Mouse (Mus musculus) cerebellum, adult (tissue): ENCODE results near the gene Sec22a.
A peak's percentile ranks its signal among the peaks of the same experiment; 100 is the strongest.

ENCODE experiments used
- ATAC-seq: cut with Nextera tagmentation; 2 replicates; pipeline ENCODE4 v1.9.2; 2017; ENCODE audit warnings: mild to moderate bottlenecking, moderate library complexity, mixed read lengths; ENCODE audit not compliant: insufficient number of reproducible peaks, low FRiP score, low TSS enrichment

Gene Sec22a

GRCm38 (mm10) chr16:35363150-35364062, at the start of gene Sec22a:
Gene Sec22a, minus strand, starts transcription at chr16:35363918.
- peak; percentile 98 for ATAC-seq

DNA sequence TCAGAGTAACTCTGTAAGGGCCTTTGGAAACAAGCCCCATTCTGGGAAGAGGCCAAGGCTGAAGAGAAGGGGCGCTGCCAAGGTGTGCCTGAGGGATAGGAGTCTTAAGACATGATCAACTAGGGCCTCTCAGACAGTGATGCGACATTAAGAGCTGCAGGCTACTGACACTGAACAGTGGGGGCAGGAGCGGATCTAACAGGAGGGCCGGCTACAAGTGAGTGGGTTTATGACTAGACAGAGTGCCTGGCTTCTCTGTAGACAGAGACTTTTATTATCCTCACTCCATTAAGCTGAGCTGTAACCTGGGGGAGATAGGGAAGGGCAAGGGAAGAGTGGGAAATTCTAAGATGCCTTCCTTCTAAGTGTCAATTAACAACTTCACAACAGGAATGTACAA, 43.0 kb upstream of the Sec22a start:
- ATAC-seq: no peak

DNA sequence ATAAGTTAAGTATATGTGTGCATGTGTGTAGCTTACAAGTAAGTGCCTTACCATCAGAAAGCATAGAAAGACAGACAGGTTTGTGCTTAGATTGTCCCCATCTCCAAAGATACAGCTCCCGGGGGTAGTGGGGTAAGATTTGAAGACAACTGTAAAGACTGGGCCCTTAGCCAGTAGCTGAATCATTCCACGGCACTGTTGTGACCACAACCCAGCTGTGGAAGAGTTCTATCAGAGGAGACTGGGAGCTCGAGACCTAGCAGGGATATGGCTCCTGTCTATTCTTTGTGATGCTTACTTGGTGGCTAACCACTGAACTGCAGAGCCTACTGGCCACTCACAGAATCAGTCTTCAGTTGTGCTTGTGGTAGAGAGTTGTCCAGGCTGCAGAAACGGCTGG, 42.4 kb upstream of the Sec22a start:
- ATAC-seq: no peak

DNA sequence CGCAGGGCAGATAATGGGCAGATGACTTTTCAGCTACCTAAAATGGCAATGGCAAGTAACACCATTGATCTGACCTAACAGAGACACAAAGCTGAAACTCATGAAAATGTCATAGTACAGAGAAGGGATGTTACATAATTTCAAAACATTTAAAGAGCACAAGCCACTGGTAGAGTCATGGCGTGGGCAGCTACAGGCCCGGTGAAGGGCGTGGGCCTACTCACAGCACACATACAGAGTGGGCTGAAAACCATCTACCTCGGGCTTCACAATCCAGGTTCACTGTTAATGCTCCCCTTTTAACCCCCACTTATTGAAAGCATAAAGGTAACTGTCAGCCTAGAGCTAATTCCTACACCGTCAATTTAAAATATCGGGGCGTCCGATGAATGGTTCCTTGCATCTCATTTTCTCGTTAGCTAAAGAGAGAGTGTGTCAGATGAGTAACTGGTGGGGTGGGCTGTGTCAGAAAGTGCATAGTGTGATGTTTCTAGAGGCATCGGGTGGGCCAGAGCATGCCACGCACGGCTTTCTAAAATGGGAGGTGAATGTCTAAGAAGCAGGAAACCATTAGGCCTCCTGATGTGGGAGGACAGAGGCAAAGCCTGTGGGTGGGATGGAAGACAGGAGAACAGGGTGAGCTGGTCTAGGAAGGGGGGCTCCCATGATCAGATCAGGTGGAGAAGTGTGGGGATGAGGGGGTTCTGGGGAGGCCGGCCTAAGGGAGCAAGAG, 41.8 kb upstream of the Sec22a start:
- ATAC-seq: no peak

DNA sequence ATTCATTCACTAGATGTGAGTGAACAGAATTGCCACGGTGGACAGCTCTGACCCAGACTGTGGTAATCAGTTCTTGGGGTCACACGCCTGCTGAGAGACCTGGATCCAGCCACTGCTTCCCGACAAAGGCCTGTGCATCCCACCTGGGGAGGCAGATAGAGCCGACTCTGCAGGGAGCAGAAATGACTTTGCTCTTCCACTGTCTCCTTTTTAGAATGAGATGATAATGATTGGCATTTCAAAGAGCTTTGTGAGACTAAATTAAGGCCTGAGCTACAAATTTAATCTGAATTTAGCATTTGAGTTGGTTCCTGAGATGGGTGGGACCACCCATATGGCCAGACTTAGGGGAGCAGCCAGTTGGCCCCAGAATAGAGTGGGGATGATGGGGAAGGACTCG, 41.1 kb upstream of the Sec22a start:
- ATAC-seq: no peak

GRCm38 (mm10) chr16:35403891-35404290, 40.2 kb upstream of the Sec22a start:
- ATAC-seq: no peak

GRCm38 (mm10) chr16:35403356-35403755, 39.6 kb upstream of the Sec22a start:
- ATAC-seq: no peak

DNA sequence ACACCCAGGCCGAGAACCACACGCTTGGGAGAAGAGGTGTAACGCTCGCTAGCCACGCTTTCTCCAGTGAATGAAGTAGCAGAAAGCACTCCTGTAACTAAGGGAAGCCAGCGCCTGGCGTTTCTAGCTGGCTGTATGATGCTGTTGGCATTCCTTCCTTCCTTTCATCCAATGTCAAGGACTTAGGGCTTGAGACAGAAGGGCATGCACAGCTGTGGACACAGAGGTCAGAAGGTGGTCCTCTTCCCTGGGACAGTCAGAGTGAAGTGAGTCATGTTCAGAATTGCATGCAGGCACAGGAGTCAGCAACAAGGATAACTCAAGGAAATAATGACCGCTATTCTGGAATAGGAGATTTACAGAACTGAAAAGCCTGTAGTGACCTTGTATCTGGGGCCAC, 29.1 kb upstream of the Sec22a start:
- no peak for ATAC-seq

- no peak for ATAC-seq
These were observed 21.9 kb upstream of the Sec22a start for GRCm38 (mm10) chr16:35385654-35386053.

GRCm38 (mm10) chr16:35380048-35380447, 16.3 kb upstream of the Sec22a start:
- no peak for ATAC-seq

GRCm38 (mm10) chr16:35379344-35379743, 15.6 kb upstream of the Sec22a start:
- ATAC-seq: no peak

GRCm38 (mm10) chr16:35364063-35364428, 328 bp upstream of the Sec22a start:
- ATAC-seq: no peak

- no peak for ATAC-seq
These were observed 1.5 kb downstream of the Sec22a start for GRCm38 (mm10) chr16:35362221-35362620.

- no peak for ATAC-seq
These were observed 3.1 kb downstream of the Sec22a start for GRCm38 (mm10) chr16:35360593-35360992.

- no peak for ATAC-seq
These were observed 6.3 kb downstream of the Sec22a start for GRCm38 (mm10) chr16:35357449-35357848.

DNA sequence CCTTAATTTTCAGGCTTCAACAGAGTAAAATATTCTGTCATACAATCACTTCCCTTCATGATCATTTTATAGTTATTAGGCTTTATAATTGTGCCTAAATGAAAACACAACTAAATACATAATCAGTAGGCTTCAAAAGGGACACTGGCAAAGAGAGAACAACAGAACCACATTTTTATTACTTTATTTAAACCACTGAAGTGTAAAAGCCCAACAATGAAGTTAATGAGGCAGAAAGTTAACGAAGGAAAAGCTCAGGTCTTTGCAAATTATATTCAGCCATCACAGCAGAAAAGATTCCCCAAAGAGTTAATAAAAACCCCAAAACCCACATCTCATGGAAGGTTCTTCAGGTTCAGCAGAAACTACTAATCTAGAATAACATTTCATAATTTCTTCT, 33.3 kb downstream of the Sec22a start:
- ATAC-seq: no peak

DNA sequence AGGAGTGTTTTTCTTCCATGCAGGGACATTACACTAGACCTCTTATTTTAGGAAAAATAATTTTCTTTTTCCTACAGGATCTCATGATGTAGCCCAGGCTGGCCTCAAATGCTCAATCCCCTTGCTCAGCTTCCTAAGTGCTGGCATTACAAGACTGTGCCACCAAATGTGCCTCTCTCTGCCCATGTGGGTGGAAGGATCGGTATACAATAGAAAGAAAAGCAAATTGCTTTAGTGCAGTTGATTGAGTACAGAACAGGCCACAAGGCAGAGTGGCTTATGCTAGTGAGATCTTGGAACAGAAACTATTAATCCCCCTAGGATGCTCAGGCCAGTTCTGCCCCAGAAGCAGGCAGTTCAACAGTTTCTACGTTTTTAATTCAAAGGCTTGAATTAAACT, 43.9 kb downstream of the Sec22a start:
- no peak for ATAC-seq

DNA sequence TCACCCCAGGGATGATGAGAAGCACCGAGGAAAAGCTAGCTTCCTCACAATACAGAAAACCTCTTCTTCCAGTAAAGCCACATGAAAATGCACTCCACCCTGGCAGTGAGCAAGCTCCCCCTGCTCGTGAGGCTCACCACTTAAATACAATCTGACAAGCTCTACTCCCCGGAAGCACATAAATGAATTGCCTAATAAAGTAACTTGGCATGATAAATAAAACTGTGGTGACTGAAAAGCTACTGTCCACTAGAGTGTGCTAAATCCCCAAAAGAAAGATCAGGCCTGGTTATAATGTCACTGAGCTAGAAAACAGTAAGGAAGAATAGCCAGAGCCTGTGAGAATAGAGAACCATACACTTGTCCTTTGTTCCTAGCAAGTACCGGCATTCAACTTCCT, 44.4 kb downstream of the Sec22a start:
- peak; percentile 45; the same call in 1 of the 2 replicates for ATAC-seq

GRCm38 (mm10) chr16:35318397-35318796, 45.3 kb downstream of the Sec22a start:
- no peak for ATAC-seq

GRCm38 (mm10) chr16:35317460-35317859, 46.3 kb downstream of the Sec22a start:
- no peak for ATAC-seq

- ATAC-seq: no peak
These were observed 46.9 kb downstream of the Sec22a start for GRCm38 (mm10) chr16:35316856-35317264.

DNA sequence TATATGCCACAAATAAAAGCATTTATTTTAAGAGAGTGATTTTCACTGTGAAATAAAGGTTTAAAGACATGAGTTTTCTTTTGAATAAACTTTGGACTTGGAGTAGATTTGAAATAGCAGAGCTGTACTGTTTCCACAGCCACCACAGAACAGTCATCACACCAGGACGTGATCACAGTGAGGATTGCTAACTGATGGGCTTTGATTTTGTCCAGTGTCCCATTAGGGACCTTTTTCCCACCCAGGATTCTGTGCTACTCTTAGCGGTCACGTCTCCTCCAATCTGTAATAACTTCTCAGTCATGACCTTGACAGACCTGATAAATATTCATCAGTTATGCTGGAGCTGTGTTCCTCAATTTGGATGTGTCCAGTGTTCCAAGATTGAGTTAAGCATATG, 48.2 kb downstream of the Sec22a start:
- no peak for ATAC-seq
